Mouse (Mus musculus): Measurements from ENCODE around the gene Serpinb3b.
A peak's percentile ranks its signal among the peaks of the same experiment; 100 is the strongest.
"Not testable (repeated sequence)": the region's sequence is repeated elsewhere in the genome, so short reads cannot be mapped to it uniquely, and the experiment has no call there.

GRCm38 (mm10) chr1:107127453-107127852, 150.7 kb downstream of the Serpinb3b start:
- peak; percentile 16 to 56 (median 47); a peak in 5 of 6 replicates for TF ChIP-seq CTCF (IDR thresholded peaks at IDR 0.05 in 2 of 3, conservative IDR thresholded peaks at IDR 0.05 in 1 of 3; ENCODE audit: control insufficient read depth in 1 of 3, insufficient read depth in 1 of 3, low read depth in 2 of 3, low read length in 3 of 3, poor library complexity in 1 of 3, severe bottlenecking in 1 of 3)
- not testable (repeated sequence) for TF ChIP-seq GATA1 (IDR thresholded peaks at IDR 0.05; ENCODE audit: low read depth, low read length); EP300 (IDR thresholded peaks at IDR 0.05; ENCODE audit: low read depth in 1 of 2, low read length in 2 of 2); GABPA (IDR thresholded peaks at IDR 0.05; ENCODE audit: low read depth, low read length); MAX (IDR thresholded peaks at IDR 0.05; ENCODE audit: low read length); MXI1 (IDR thresholded peaks at IDR 0.05; ENCODE audit: low read depth, low read length); POLR2A (IDR thresholded peaks at IDR 0.05; ENCODE audit: control insufficient read depth in 1 of 2, insufficient read depth in 1 of 2, low read depth in 1 of 2, low read length in 2 of 2, poor library complexity in 1 of 2); CHD2 (IDR thresholded peaks at IDR 0.05; ENCODE audit: low read length); RCOR1 (IDR thresholded peaks at IDR 0.05; ENCODE audit: low read depth, low read length)
- TF ChIP-seq ZC3H11A (IDR thresholded peaks at IDR 0.05; ENCODE audit: low read depth, low read length), result peak; percentile 55; the same call in 1 of the 2 replicates
